Mouse (Mus musculus): Measurements from ENCODE around the gene Amer1.

- TF ChIP-seq CTCF (IDR thresholded peaks at IDR 0.05; ENCODE audit: borderline replicate concordance, extremely low read depth, insufficient read depth, insufficient read length) (no peak), POLR2A (IDR thresholded peaks at IDR 0.05; ENCODE audit: borderline replicate concordance, extremely low read depth, insufficient read depth, insufficient read length, poor library complexity, severe bottlenecking) (no peak)
Observed at GRCm38 (mm10) chrX:95373101-95373500, 71.6 kb downstream of the Amer1 start.

All from brain, embryonic 14.5 days (tissue).